Mouse (Mus musculus): ENCODE data around the gene Atg14.

Gene Atg14

DNA sequence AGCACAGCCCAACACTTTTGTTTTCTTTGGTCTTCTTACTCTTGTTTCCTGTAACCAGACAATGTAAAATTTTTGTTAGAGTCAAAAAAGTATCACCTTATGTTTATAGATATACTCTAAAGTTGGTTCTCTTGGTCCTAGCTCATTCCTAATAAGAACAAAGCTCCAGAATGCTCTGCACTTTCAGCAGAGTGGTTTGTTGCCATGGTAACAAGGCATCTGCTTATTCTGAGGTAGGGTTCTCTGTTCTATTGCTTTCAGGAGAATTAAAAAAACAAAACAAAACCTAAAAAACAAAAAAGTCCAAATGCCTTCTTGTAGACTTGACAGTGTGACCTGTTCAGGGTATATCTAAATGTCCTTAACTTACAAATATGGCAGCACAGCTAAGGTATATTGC, 62.4 kb downstream of the Atg14 start:
- DNase-seq (ENCODE audit: low spot score in 2 of 2): no peak

DNA sequence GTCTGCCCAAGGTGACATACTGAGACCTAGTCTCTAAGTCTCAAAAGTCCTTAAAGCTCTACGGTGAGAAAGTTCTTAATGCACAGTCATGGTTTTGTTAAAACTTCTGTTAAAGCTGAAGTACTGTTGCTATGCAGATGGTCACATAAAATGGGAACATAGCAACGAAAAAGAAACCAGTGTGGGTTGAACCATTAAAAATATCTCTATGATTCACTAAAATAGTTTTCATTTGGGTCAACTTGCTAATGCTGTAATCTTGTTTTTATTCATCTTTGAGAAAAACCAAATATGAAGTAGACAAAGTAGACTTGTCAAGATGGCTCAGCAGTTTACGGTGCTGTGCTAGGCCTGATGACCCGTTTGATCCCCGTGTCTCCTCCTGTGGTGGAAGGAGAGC, 63.8 kb downstream of the Atg14 start:
- DNase-seq (ENCODE audit: low spot score in 2 of 2): no peak

DNA sequence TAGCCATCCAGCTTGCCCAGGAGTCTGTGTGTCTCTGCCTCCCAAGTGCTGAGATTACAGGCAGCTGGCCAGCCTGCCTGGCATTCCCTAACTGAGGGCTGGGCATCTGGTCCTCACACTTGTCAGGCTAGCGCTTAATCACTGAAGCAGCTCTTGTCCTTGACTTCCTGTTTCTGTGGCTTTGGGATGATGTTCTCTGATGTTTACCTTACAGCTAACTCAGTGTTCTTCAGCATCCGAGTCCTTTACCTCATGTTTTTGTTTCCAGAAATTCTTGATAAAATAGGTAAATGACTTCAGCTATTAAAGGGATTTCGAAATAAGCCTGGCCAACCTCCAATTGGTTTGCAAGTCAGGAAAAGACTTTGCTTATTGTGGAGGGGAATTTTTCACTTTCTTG, 66.4 kb downstream of the Atg14 start:
- no peak for DNase-seq (ENCODE audit: low spot score in 2 of 2)

DNA sequence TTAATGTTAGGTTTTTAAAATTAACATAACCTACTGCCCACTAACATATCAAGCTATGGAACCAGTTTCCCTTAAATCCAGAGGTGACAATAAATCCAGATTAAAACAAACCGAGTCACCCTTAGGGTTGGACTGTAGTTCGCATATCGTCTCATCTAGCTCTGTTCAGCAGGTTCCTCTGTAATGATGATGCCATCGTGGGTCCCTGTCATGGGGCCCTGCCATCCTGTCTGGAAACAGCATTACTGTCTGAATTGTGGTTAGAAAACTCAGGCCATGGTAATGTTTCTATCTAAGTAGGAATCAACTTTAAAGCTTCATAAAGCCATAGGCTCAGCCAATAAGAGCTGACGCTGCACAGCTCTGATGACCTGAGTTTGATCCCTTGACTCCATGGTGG, 71.8 kb downstream of the Atg14 start:
- DNase-seq (ENCODE audit: low spot score in 2 of 2): no peak

DNA sequence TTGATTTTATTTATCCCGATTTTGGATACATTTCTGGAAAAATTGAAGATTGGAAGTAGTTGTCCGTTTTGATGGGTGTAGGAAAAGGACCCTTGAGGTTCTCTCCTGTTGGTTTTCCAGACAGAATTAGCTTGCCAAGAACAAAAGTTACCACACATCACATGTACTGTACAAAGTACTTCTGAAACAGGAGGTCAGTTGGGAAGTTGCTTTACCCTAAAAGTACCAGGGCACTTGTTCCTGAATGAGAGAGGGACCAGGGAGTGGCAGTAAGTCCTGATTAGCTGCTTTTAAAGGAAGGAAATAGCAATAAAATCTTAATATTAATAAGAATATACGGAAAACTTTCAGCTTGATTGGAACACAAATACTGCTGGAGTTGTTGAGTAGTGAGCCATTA, 73.3 kb downstream of the Atg14 start:
- no peak for DNase-seq (ENCODE audit: low spot score in 2 of 2)

DNA sequence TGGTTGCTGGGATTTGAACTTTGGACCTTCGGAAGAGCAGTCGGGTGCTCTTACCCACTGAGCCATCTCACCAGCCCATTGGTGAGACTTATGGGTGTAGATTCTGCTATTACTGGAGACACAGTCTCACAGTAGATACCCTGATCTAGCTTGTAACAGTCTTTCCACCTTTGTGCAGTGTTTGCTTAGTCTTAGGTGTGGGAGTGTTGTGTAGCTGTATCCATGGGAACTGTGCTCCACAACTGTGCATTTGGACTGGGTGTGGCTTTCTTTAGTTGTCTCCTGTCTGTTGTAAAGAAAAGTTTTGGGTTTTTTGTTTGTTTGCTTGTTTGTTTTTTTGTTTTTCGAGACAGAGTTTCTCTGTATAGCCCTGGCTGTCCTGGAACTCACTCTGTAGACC, 74.5 kb downstream of the Atg14 start:
- no peak for DNase-seq (ENCODE audit: low spot score in 2 of 2)

DNA sequence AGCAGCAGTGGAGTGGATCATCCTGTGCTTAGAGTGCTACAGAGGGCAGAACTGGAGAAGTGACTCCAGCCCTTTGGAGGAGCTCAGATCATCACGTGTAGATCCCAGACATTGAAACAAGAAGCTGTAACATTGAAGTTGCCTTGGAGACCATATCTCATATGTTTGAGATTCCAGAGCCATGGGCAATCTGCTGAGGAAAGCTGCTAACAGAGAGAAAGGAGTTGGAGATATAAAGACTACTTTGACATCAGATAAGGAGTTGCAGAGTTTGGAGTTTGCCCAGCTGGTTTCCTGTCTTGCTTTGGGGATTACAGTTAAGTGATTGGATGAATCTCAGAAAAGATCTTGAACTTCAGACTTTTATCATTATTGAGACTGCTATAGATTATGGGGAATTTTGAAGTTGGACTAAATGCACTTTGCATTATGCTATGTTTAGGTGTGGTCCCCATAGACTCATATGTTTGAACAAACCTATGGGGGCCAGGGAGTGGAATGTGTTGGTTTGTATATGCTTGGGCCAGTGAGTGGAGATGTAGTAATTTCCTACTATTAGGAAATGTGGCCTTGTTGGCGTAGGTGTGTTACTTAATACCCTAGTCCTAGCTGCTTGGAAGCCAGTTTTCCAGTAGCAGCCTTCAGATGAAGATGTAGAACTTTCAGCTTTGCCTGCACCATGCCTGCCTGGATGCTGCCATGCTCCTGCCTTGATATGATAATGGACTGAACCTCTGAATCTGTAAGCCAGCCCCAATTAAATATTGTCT, 76.7 kb downstream of the Atg14 start:
- no peak for DNase-seq (ENCODE audit: low spot score in 2 of 2)

All from right cerebral cortex, postnatal 10 days (tissue).